Comparison of ENCODE assay signal across 8 mouse cellular contexts in genomic region chr1:134725276-134725675, GRCm38 (mm10).
DNase-seq lines count a peak whose midpoint lies in the region; ATAC-seq and TF ChIP-seq lines count a peak whose summit lies in the region.

No protein-coding gene starts in this region.

- H3K4me3 ChIP-seq in embryonic facial prominence, embryonic 15.5 days (replicated peaks): no peak overlapping the region
- H3K4me3 ChIP-seq in olfactory bulb, adult 2 months (ENCODE audit: insufficient read depth, low read depth, low read length): no peak overlapping the region

- no peaks in the 10 kb centered on the region for H3K36me3 ChIP-seq in embryonic facial prominence, embryonic 15.5 days

- 0 out of 2 replicates have a peak, but pooled peaks cover 4% of the 10 kb centered on the region for H3K27me3 ChIP-seq in embryonic facial prominence, embryonic 15.5 days

- DNase-seq in frontal cortex, postnatal 36 days (ENCODE audit: low spot score in 2 of 2): peak; percentile 33 to 40
- DNase-seq in frontal cortex, postnatal 14 days (ENCODE audit: low spot score in 2 of 2): no peak
- peak; percentile 57 to 64 for DNase-seq in urinary bladder, postnatal 36 days (ENCODE audit: low spot score in 2 of 2)
- DNase-seq in urinary bladder, postnatal 10 days (ENCODE audit: low spot score): no peak
- DNase-seq in kidney, postnatal 36 days: peak; percentile 21 to 73
- no peak for DNase-seq in right cerebral cortex, postnatal 36 days (ENCODE audit: low spot score in 2 of 2)

- H3K27ac ChIP-seq in embryonic facial prominence, embryonic 15.5 days (replicated peaks): no peak overlapping the region
- H3K27ac ChIP-seq in olfactory bulb, adult 2 months (ENCODE audit: insufficient read depth, low read depth, low read length): no peak overlapping the region

- WGBS in embryonic facial prominence, embryonic 15.5 days: 52% methylated on average over 5 of the region's 5 CpGs
- WGBS in olfactory bulb, adult 2 months: 53% methylated on average over 5 of the region's 5 CpGs

- H3K9me3 ChIP-seq in embryonic facial prominence, embryonic 15.5 days (replicated peaks): no peaks in the 10 kb centered on the region

- 0 out of 2 replicates have a peak, but pooled peaks have one; percentile 19 for TF ChIP-seq CTCF in olfactory bulb, adult 2 months (IDR thresholded peaks at IDR 0.05; ENCODE audit: insufficient read depth, low read depth, low read length)

- H3K9ac ChIP-seq in embryonic facial prominence, embryonic 15.5 days: no peak overlapping the region

- H3K4me2 ChIP-seq in embryonic facial prominence, embryonic 15.5 days (replicated peaks): no peak overlapping the region

- ATAC-seq in embryonic facial prominence, embryonic 15.5 days (ENCODE audit: insufficient number of reproducible peaks, low FRiP score, low TSS enrichment, low read depth): peak; percentile 17; the same call in 1 of the 2 replicates

- H3K4me1 ChIP-seq in embryonic facial prominence, embryonic 15.5 days: no peaks in the 10 kb centered on the region
- H3K4me1 ChIP-seq in olfactory bulb, adult 2 months (ENCODE audit: control insufficient read depth, insufficient read depth, low read length): 0 out of 2 replicates have a peak, but pooled peaks cover 3% of the 10 kb centered on the region

- TF ChIP-seq POLR2A in olfactory bulb, adult 2 months (IDR thresholded peaks at IDR 0.05; ENCODE audit: insufficient read depth, low read depth, low read length): no peak

Comparison
In these comparisons a context has a peak if more than half of its experiments do, and no peak if none do; other contexts are left out.
1. DNase-seq: peak in frontal cortex, postnatal 36 days (2 of 2), urinary bladder, postnatal 36 days (2 of 2) and kidney, postnatal 36 days (2 of 2); none in frontal cortex, postnatal 14 days (0 of 2), urinary bladder, postnatal 10 days (single experiment) and right cerebral cortex, postnatal 36 days (0 of 2).